Mouse (Mus musculus) Patski (cell line): Measurements from ENCODE around the gene Cacna1e. TPM values are rescaled to one million over a fixed set of nuclear protein-coding genes. Genes with fewer than 3 reads are reported as not detected.

Source experiments
- ATAC-seq: fragments of 100-300 bp; one replicate; pipeline ENCODE4 v1.8.0; 2021
- CTCF ChIA-PET: fragments of 350-600 bp; sonication (Branson Sonifier 250); formaldehyde crosslinking; loops from one replicate; lab custom pipeline; 2022; ENCODE audit warnings: inconsistent platforms; lab: Charles Lee
- POLR2A ChIA-PET: fragments of 350-600 bp; sonication (Branson Sonifier 250); formaldehyde crosslinking; loops from one replicate; lab custom pipeline; 2022; ENCODE audit warnings: antibody characterized with exemption, inconsistent platforms; lab: Charles Lee
- DNase-seq: peaks from one replicate; pipeline ENCODE4 v3.0.0-alpha.2; 2011; ENCODE audit warnings: low read depth, low spot score
- H3K27me3 ChIP-seq: fragments of 371-371 bp; one replicate; pipeline ENCODE4 v1.5.1; 2021
- CTCF ChIP-seq: fragments of 100-300 bp; IDR thresholded peaks from one replicate; pipeline ENCODE4 v1.5.1; 2021
- in situ Hi-C: fragments of 300-500 bp; cut with MboI; formaldehyde crosslinking; loops from 3 replicates; pipeline ENCODE4 v1.11.1; 2018; ENCODE audit warnings: low pct_unique_long_range_greater_than_20kb, mixed read lengths
- polyA plus RNA-seq: library from polyadenylated mRNA; unstranded; gene quantifications from one replicate; pipeline ENCODE4 v1.2.3, GENCODE M21; 2021

Cacna1e gene
- polyA plus RNA-seq = not detected

DNA sequence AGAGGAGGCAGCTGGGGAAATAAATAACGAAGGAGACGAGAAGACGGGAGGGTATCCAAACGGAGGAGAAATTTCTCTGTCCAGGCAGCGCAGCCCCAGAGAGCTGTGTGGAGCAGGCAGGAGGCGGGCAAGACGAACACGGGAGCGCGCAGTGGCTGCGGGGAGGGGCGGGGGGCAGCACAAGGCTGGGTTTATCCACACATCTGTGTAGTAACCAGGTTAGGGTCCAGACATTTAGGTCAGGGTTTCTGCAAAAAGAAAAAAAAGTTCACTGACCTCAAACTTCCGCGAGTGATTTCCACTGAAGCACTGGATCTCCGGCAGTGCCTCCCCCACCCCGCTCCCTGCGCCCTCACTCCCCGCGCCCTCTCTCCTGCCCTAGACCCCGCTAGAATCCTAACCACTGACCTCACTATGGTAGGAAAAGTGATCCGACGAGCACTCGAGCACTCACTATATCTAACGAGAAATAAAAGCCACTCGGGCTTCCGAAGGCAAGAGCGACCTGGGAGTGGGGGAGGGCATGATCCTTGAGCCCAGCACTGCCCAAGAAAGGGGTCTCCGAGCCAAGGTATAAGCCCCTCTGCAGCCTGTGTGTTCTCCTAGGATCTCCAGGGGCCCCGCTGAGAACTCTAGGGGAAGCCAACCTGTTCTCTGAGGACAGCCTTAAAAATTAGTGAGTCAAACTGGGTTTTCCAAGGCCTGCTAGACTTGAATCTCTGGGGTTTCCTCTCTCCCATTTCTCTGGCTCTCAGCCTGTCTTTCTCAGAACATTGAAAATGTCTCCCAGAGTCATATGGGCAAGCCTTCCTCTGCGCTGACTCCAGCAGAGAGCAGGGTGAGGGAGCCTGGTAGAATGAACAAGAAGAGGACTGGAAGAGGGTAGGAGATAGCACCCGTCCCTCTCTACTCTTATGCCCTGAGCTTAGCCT lies at the start of gene Cacna1e:
TSS of gene Cacna1e (minus strand) at position 227 of the 932 bp plus-strand sequence.
- POLR2A ChIA-PET = no interaction called here
- peaks cover 74% of the 10 kb centered on the region for H3K27me3 ChIP-seq
- TF ChIP-seq CTCF = no peak
- peak; percentile 26 for ATAC-seq
- CTCF ChIA-PET = no interaction called here
- no peak for DNase-seq
- in situ Hi-C loops = no loop called here

DNA sequence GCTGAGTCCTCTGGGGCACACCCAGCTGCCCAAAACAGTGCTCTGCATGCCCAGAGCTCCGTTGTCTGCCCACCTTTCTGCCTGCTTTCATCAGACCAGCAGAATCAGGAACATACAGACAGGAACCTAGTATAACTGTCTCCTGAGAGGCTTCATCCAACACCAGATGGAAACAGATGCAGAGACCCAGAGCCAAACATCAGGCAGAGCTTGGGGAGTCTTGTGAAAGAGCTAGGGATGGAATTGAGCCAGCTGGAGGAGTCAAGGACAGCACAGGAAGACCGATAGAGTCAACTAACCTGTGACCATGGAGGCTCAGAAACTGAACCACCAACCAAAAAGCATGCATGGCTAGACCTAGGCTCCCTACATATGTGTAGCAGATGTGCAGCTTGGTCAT lies 34.1 kb upstream of the Cacna1e start:
- ChIA-PET CTCF (no interaction called here), POLR2A (no interaction called here)
- no peak for DNase-seq

DNA sequence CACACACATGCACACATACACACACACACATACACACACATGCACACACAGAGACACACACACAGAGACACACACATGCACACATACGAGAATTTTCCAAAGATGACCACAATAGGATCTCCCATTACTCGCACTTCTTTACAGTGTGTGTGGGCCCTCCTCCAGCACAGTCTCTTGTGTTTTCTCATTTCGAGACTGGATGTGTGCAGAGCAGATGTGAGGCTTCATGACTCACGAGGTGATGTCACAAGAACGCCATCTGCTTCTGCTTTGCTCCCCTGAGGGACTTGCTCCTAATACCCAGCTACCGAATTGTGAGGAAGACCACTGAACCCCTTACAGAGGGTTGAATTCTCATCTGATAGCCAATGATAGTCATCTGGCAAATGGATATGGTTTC lies 33.1 kb upstream of the Cacna1e start:
- ATAC-seq = no peak
- in situ Hi-C loops = no loop called here

More for the DNA sequence above, 34.1 kb upstream of the Cacna1e start:
- no peak for TF ChIP-seq CTCF
- H3K27me3 ChIP-seq = peaks cover 14% of the 10 kb centered on the region
- in situ Hi-C loops = no loop called here
- ATAC-seq = no peak

DNA sequence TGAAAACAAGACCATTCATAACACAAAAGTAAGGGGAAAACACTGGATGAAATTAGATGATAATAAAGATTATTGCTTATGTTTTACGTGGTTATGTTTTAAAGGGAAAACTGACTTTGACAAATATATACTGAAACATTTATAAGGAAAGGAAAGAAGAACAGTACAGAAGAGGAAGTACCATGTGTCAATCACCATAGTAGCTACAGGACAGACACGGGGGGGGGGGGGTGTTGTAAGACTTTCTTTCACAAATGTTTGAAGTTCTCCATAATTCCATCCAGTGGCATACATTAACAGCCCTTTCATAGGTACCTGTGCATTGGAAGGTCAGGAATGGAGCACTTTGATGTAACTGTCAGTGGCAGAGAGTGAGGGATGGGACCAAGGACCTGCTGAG lies 25.3 kb upstream of the Cacna1e start:
- DNase-seq (no peak), ATAC-seq (no peak)
- POLR2A ChIA-PET = no interaction called here
- H3K27me3 ChIP-seq = peaks cover 43% of the 10 kb centered on the region
- in situ Hi-C loops = no loop called here
- no peak for TF ChIP-seq CTCF
- CTCF ChIA-PET = no interaction called here

More for the DNA sequence above, 33.1 kb upstream of the Cacna1e start:
- ChIA-PET POLR2A (no interaction called here), CTCF (no interaction called here)
- TF ChIP-seq CTCF = no peak
- DNase-seq = no peak
- H3K27me3 ChIP-seq = peaks cover 23% of the 10 kb centered on the region

DNA sequence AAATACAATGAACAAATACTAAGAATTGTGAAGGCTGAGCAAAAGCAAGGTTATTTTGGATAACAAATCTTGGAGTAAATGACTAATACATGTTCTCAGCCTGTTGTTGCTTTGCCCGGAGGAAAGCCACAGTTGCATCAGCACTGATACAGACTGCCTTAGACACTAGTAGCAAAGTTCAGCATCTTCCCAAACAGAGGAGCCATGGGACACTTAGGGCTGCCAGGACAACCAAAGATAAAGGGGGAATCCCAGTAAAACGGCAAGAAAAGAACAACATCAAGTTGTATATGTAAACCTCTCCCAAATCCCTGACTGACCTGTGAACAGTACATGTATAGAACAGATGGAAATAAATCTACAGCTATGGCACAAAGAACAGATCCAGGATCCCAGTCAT lies 13.1 kb upstream of the Cacna1e start:
- ATAC-seq (no peak), DNase-seq (no peak)
- H3K27me3 ChIP-seq = peaks cover 9% of the 10 kb centered on the region
- ChIA-PET POLR2A (no interaction called here), CTCF (no interaction called here)
- no peak for TF ChIP-seq CTCF
- in situ Hi-C loops = no loop called here

DNA sequence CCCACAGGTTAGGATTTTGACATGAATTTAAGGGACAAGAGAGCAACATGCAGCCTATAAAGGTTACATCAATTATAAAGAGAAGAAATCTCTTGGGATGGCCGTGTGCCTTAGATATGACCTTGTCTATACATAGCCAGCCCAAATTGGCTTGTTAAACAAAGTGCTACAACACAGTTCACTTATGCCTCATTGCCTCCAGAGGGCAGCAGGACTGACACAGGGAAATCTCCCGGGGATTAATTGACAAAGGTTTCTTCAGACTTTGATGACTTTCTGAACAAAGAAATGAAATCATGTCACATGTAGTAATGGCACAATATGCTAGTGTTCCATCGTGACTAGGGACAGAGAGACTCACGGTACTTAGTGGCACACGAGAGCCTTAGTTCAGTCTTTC lies 5.9 kb upstream of the Cacna1e start:
- ChIA-PET CTCF (no interaction called here), POLR2A (no interaction called here)
- no peak for TF ChIP-seq CTCF
- in situ Hi-C loops = no loop called here
- ATAC-seq = no peak
- no peak for DNase-seq
- peaks cover 54% of the 10 kb centered on the region for H3K27me3 ChIP-seq

DNA sequence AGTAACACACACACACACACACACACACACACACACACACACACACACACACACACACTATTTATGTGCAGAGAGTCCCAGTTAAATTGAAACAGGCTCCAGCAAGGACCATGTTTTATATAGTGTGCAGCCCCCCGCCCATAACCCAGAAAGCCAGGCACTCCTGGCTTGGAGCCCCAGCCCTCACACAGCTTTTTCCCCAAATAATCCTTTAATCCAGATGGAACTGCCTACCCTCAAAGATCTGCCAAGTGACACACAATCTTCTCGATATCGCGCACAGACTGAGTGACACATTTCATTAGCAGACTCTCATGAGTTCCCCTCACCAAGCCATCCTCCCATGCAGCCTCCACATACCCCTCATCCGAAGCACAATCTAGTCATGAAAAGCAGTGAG lies 4.2 kb upstream of the Cacna1e start:
- POLR2A ChIA-PET = no interaction called here
- peaks cover 66% of the 10 kb centered on the region for H3K27me3 ChIP-seq
- ATAC-seq = no peak
- in situ Hi-C loops = no loop called here
- CTCF ChIA-PET = no interaction called here
- no peak for DNase-seq
- no peak for TF ChIP-seq CTCF

DNA sequence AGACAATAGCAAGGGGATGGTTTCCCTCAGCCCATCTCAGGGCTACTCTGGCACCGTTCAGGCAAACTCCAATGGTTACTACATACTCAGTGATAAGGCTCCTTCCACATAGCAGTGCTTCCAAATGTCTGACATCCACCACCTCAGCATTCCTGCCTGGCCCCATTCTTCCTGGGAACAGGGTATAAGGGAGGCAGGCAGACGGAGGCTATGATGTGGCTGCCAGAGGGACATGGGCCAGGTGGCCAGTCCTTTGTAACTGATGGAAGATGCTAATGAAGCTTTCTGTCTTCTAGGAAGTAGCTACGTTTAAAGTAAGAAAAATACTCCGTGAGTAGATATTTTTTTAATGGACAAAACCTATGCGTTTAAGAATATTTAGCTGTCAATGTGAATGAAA lies 3.7 kb upstream of the Cacna1e start:
- in situ Hi-C loops = no loop called here
- ATAC-seq (no peak), DNase-seq (no peak)
- ChIA-PET POLR2A (no interaction called here), CTCF (no interaction called here)
- no peak for TF ChIP-seq CTCF
- H3K27me3 ChIP-seq = peaks cover 68% of the 10 kb centered on the region

DNA sequence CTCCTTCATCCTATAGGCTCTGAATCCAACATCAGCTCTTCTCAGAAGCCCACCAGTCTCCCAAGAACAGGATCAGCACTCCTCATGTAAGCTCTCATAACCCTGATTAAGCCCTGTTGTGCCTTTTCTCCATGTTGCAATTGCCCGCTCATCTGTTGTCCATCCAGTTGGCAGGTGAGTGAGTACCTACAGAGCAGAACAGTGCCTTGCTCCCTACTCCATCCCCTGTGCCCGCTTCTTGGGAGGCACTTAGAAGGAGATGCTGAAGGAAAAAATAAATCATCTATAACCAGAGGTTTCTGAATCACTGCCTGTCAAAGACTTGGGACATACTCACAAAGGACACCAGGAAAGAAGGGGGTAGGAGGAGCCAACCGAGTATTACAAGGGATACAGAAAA lies 3.2 kb upstream of the Cacna1e start:
- no peak for ATAC-seq
- ChIA-PET POLR2A (no interaction called here), CTCF (no interaction called here)
- TF ChIP-seq CTCF = no peak
- no peak for DNase-seq
- H3K27me3 ChIP-seq = peaks cover 70% of the 10 kb centered on the region
- in situ Hi-C loops = no loop called here

DNA sequence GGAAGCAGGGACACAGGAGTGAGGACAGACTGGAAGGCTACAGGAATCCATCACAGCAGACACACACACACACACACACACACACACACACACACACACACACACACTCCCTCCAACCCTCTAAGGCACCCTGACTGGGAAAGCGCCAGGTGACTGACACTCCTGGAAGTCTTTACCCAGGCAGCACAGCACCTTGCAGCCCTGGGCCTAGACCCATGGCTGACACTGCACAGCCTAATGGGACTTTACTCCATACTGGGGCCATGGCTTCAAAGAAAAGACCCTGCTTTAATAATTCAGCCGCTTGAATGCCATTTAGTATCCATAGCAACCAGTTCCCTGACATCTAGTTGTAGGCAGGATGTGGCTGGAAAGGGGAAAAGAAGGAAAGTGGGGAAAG lies 2.3 kb upstream of the Cacna1e start:
- ATAC-seq (no peak), DNase-seq (no peak)
- H3K27me3 ChIP-seq = peaks cover 65% of the 10 kb centered on the region
- ChIA-PET CTCF (no interaction called here), POLR2A (no interaction called here)
- in situ Hi-C loops = no loop called here
- no peak for TF ChIP-seq CTCF

DNA sequence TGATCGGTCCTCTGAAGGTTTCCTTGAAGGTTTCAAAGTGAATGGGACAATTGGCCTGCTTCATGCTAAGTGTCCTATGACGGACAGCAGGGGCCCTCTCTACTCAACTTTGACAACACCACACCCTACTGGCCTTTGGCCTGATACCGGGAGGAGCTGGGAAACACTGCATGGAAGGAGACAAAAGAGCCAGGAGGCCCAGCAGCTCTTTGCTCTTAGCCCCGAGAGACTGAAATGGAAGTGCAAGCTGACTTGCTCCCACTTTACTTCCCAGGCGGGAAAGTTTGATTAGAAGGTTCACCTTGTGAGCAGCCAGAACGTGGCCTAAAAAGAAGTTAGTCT lies 877 bp upstream of the Cacna1e start:
- in situ Hi-C loops = no loop called here
- TF ChIP-seq CTCF = no peak
- POLR2A ChIA-PET = no interaction called here

More for the DNA sequence above, 877 bp upstream of the Cacna1e start:
- DNase-seq (no peak), ATAC-seq (no peak)
- peaks cover 74% of the 10 kb centered on the region for H3K27me3 ChIP-seq
- CTCF ChIA-PET = no interaction called here
